Mouse (Mus musculus): Measurements from ENCODE around the gene Mtx3. TPM values are rescaled to one million over a fixed set of nuclear protein-coding genes. Genes with fewer than 3 reads are reported as not detected.

Gene Mtx3
- polyA plus RNA-seq (2017; shearing (Covaris generic)) = 1 to 10 TPM; 1.7 TPM

GRCm38 (mm10) chr13:92844586-92845221 is at the start of gene Mtx3:
Gene Mtx3, plus strand, starts transcription at chr13:92844760.

Other genes starting within 250 kb of the Mtx3 start
- gene Serinc5, start 233.7 kb upstream of the Mtx3 start, polyA plus RNA-seq (2017; shearing (Covaris generic)) = 10 to 100 TPM; 11.3 to 22.0 TPM
- not detected for gene Thbs4, start 49.9 kb upstream of the Mtx3 start, polyA plus RNA-seq (2017; shearing (Covaris generic))